Mouse (Mus musculus): ENCODE measurements at regions not wholly inside any gene's neighbourhood (a gene's known extent, or its start where the extent isn't known, plus 50 kb on each side); places are given as distances from the start of the nearest gene placed in this dataset.

DNA sequence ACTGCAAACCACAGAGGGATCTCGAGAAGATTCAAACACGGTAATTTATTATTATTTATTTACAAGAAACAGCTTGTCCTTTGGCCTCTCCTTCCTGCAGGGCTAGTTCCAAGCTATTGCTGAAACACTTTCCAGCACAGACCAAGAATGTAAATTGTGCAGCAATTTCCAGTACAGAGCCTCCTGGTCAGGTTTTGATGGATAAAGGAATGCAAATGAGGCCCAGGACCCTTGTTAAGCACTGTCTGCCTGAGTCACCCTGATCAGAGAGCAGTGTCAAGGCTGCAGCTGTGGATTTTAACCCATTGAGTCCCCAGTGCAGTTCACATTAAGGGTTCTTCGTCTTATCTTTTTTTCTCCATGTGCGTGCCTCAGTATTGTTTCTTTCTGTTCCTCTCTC, 142.3 kb upstream of the Zkscan2 start:
- Histone ChIP-seq H3K4me1 (ENCODE audit: control insufficient read depth, insufficient read depth, low read length) (no peaks in the 10 kb centered on the region), H3K4me3 (ENCODE audit: low read depth, low read length) (no peak overlapping the region), H3K9ac (ENCODE audit: low read length) (no peak overlapping the region), H3K36me3 (ENCODE audit: control insufficient read depth, insufficient read depth, low read length) (no peaks in the 10 kb centered on the region), H3K4me2 (ENCODE audit: low read depth, severe bottlenecking) (no peak overlapping the region), H3K27me3 (ENCODE audit: control insufficient read depth, insufficient read depth, low read length) (no peaks in the 10 kb centered on the region), H3K9me3 (ENCODE audit: control insufficient read depth, low read length) (no peaks in the 10 kb centered on the region), H3K27ac (replicated peaks; ENCODE audit: low read depth, low read length) (no peak overlapping the region)
- ATAC-seq (ENCODE audit: insufficient number of reproducible peaks, low FRiP score, low TSS enrichment, low read depth) (no peak), DNase-seq (ENCODE audit: low spot score) (no peak)
- WGBS = 43% methylated on average over 4 of the region's 4 CpGs

GRCm38 (mm10) chr7:123643426-123643825, 143.2 kb upstream of the Zkscan2 start:
- Histone ChIP-seq H3K27me3 (ENCODE audit: control insufficient read depth, insufficient read depth, low read length) (no peaks in the 10 kb centered on the region), H3K4me2 (ENCODE audit: low read depth, severe bottlenecking) (no peak overlapping the region), H3K27ac (replicated peaks; ENCODE audit: low read depth, low read length) (no peak overlapping the region), H3K9me3 (ENCODE audit: control insufficient read depth, low read length) (no peaks in the 10 kb centered on the region), H3K9ac (ENCODE audit: low read length) (no peak overlapping the region), H3K36me3 (ENCODE audit: control insufficient read depth, insufficient read depth, low read length) (no peaks in the 10 kb centered on the region), H3K4me3 (ENCODE audit: low read depth, low read length) (no peak overlapping the region), H3K4me1 (ENCODE audit: control insufficient read depth, insufficient read depth, low read length) (no peaks in the 10 kb centered on the region)
- WGBS = 59% methylated on average over 2 of the region's 2 CpGs
- no peak for ATAC-seq (ENCODE audit: insufficient number of reproducible peaks, low FRiP score, low TSS enrichment, low read depth)
- no peak for DNase-seq (ENCODE audit: low spot score)

GRCm38 (mm10) chr7:123645521-123645920, 145.3 kb upstream of the Zkscan2 start:
- ATAC-seq (ENCODE audit: insufficient number of reproducible peaks, low FRiP score, low TSS enrichment, low read depth) = no peak
- Histone ChIP-seq H3K9me3 (ENCODE audit: control insufficient read depth, low read length) (no peaks in the 10 kb centered on the region), H3K4me2 (ENCODE audit: low read depth, severe bottlenecking) (no peak overlapping the region), H3K9ac (ENCODE audit: low read length) (no peak overlapping the region), H3K4me3 (ENCODE audit: low read depth, low read length) (no peak overlapping the region), H3K4me1 (ENCODE audit: control insufficient read depth, insufficient read depth, low read length) (no peaks in the 10 kb centered on the region), H3K27me3 (ENCODE audit: control insufficient read depth, insufficient read depth, low read length) (no peaks in the 10 kb centered on the region), H3K36me3 (ENCODE audit: control insufficient read depth, insufficient read depth, low read length) (no peaks in the 10 kb centered on the region), H3K27ac (replicated peaks; ENCODE audit: low read depth, low read length) (no peak overlapping the region)
- DNase-seq (ENCODE audit: low spot score) = no peak
- WGBS = 80% methylated on average over 3 of the region's 3 CpGs

GRCm38 (mm10) chr7:123665459-123665858, 165.2 kb upstream of the Zkscan2 start:
- H3K4me2 ChIP-seq (ENCODE audit: low read depth, severe bottlenecking) = no peak overlapping the region
- H3K36me3 ChIP-seq (ENCODE audit: control insufficient read depth, insufficient read depth, low read length) = no peaks in the 10 kb centered on the region
- H3K4me1 ChIP-seq (ENCODE audit: control insufficient read depth, insufficient read depth, low read length) = no peaks in the 10 kb centered on the region
- H3K9me3 ChIP-seq (ENCODE audit: control insufficient read depth, low read length) = no peaks in the 10 kb centered on the region
- no peak overlapping the region for H3K4me3 ChIP-seq (ENCODE audit: low read depth, low read length)
- no peak for DNase-seq (ENCODE audit: low spot score)
- H3K27me3 ChIP-seq (ENCODE audit: control insufficient read depth, insufficient read depth, low read length) = no peaks in the 10 kb centered on the region
- H3K9ac ChIP-seq (ENCODE audit: low read length) = no peak overlapping the region
- no peak overlapping the region for H3K27ac ChIP-seq (replicated peaks; ENCODE audit: low read depth, low read length)
- ATAC-seq (ENCODE audit: insufficient number of reproducible peaks, low FRiP score, low TSS enrichment, low read depth) = no peak
- WGBS = 47% methylated on average over 5 of the region's 5 CpGs

DNA sequence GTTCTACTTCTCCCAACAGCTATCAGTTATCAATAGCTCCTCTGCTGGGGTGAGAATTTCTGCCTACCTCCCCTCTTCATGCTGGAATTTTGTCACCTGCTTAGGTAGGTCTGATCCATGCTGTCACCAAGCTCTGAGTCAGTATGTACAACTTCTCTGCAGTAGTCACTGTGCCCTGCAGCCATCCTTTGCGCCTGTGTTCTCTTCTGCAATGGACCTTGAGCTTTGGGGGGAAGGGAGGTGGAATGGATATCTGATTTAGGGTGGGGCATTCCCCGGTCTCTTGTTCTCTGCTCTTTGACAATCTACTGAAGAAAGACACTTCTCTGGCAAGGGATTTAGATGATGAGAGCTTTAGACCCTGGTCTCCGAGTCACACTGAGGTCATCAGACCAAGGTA, 184.5 kb upstream of the Zkscan2 start:
- ATAC-seq (ENCODE audit: insufficient number of reproducible peaks, low FRiP score, low TSS enrichment, low read depth) (no peak), DNase-seq (ENCODE audit: low spot score) (no peak)
- H3K36me3 ChIP-seq (ENCODE audit: control insufficient read depth, insufficient read depth, low read length) = no peaks in the 10 kb centered on the region
- no peak overlapping the region for H3K9ac ChIP-seq (ENCODE audit: low read length)
- no peaks in the 10 kb centered on the region for H3K27me3 ChIP-seq (ENCODE audit: control insufficient read depth, insufficient read depth, low read length)
- no peaks in the 10 kb centered on the region for H3K9me3 ChIP-seq (ENCODE audit: control insufficient read depth, low read length)
- H3K4me1 ChIP-seq (ENCODE audit: control insufficient read depth, insufficient read depth, low read length) = no peaks in the 10 kb centered on the region
- no peak overlapping the region for H3K27ac ChIP-seq (replicated peaks; ENCODE audit: low read depth, low read length)
- no peak overlapping the region for H3K4me3 ChIP-seq (ENCODE audit: low read depth, low read length)
- WGBS = 92% methylated on average over 3 of the region's 3 CpGs
- H3K4me2 ChIP-seq (ENCODE audit: low read depth, severe bottlenecking) = no peak overlapping the region

DNA sequence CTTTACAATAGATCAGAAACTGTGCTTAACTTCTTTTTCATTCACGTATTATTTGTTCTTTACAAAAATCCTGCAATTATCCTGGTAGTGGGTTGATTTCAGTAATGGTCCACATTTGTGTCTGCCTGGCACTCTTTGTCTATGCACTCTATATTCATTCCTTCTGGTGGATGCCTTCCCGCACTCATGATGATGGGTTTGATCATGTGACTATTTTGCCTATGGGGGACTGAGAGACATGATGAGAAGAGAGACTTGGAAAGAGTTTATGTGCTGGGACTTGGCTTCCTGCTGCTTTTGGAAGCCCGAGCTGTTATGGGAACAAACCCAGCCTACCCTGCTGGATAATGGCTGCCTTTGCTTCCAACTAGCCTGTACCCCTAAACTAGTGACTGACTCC, 186.3 kb upstream of the Zkscan2 start:
- no peak overlapping the region for H3K9ac ChIP-seq (ENCODE audit: low read length)
- no peaks in the 10 kb centered on the region for H3K4me1 ChIP-seq (ENCODE audit: control insufficient read depth, insufficient read depth, low read length)
- no peaks in the 10 kb centered on the region for H3K9me3 ChIP-seq (ENCODE audit: control insufficient read depth, low read length)
- H3K27me3 ChIP-seq (ENCODE audit: control insufficient read depth, insufficient read depth, low read length) = no peaks in the 10 kb centered on the region
- WGBS = 77% methylated on average over 3 of the region's 3 CpGs
- no peak overlapping the region for H3K27ac ChIP-seq (replicated peaks; ENCODE audit: low read depth, low read length)
- H3K36me3 ChIP-seq (ENCODE audit: control insufficient read depth, insufficient read depth, low read length) = no peaks in the 10 kb centered on the region
- ATAC-seq (ENCODE audit: insufficient number of reproducible peaks, low FRiP score, low TSS enrichment, low read depth) = no peak
- DNase-seq (ENCODE audit: low spot score) = no peak
- no peak overlapping the region for H3K4me3 ChIP-seq (ENCODE audit: low read depth, low read length)
- no peak overlapping the region for H3K4me2 ChIP-seq (ENCODE audit: low read depth, severe bottlenecking)

DNA sequence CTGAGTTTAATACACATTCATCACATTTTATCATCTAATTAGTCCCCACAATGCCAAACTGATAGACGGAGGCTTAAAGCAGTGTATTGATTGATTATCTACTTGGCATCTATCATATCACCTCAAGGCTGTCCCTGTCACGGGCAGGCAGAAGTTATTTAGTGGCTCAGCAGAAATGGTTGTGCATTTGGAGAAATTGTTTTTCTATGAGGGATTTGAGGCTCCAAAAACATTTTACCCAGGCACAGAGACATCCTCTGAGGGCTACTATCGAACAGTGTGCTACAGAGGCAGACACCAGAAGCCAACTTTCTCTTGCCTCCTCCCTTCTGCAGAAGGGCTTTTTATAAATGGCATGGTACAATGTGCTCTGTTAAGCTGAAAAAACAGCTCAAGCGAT, 230.8 kb upstream of the Zkscan2 start:
- DNase-seq (ENCODE audit: low spot score) = no peak

GRCm38 (mm10) chr7:123733061-123733460, 232.8 kb upstream of the Zkscan2 start:
- Histone ChIP-seq H3K9ac (ENCODE audit: low read length) (no peak overlapping the region), H3K4me3 (ENCODE audit: low read depth, low read length) (no peak overlapping the region), H3K36me3 (ENCODE audit: control insufficient read depth, insufficient read depth, low read length) (no peaks in the 10 kb centered on the region), H3K27ac (replicated peaks; ENCODE audit: low read depth, low read length) (no peak overlapping the region), H3K9me3 (ENCODE audit: control insufficient read depth, low read length) (no peaks in the 10 kb centered on the region), H3K27me3 (ENCODE audit: control insufficient read depth, insufficient read depth, low read length) (no peaks in the 10 kb centered on the region), H3K4me1 (ENCODE audit: control insufficient read depth, insufficient read depth, low read length) (no peaks in the 10 kb centered on the region), H3K4me2 (ENCODE audit: low read depth, severe bottlenecking) (no peak overlapping the region)
- no peak for DNase-seq (ENCODE audit: low spot score)
- WGBS = 87% methylated on average over 3 of the region's 3 CpGs
- ATAC-seq (ENCODE audit: insufficient number of reproducible peaks, low FRiP score, low TSS enrichment, low read depth) = no peak

More for the DNA sequence above, 230.8 kb upstream of the Zkscan2 start:
- Histone ChIP-seq H3K27ac (replicated peaks; ENCODE audit: low read depth, low read length) (no peak overlapping the region), H3K36me3 (ENCODE audit: control insufficient read depth, insufficient read depth, low read length) (no peaks in the 10 kb centered on the region), H3K9ac (ENCODE audit: low read length) (no peak overlapping the region), H3K4me3 (ENCODE audit: low read depth, low read length) (no peak overlapping the region), H3K4me1 (ENCODE audit: control insufficient read depth, insufficient read depth, low read length) (no peaks in the 10 kb centered on the region), H3K9me3 (ENCODE audit: control insufficient read depth, low read length) (no peaks in the 10 kb centered on the region), H3K4me2 (ENCODE audit: low read depth, severe bottlenecking) (no peak overlapping the region), H3K27me3 (ENCODE audit: control insufficient read depth, insufficient read depth, low read length) (no peaks in the 10 kb centered on the region)
- 75% methylated on average over 4 of the region's 4 CpGs for WGBS
- no peak for ATAC-seq (ENCODE audit: insufficient number of reproducible peaks, low FRiP score, low TSS enrichment, low read depth)

GRCm38 (mm10) chr7:123747986-123748385, 234.7 kb upstream of the Hs3st4 start:
- Histone ChIP-seq H3K4me3 (ENCODE audit: low read depth, low read length) (no peak overlapping the region), H3K36me3 (ENCODE audit: control insufficient read depth, insufficient read depth, low read length) (no peaks in the 10 kb centered on the region), H3K4me2 (ENCODE audit: low read depth, severe bottlenecking) (no peak overlapping the region), H3K9ac (ENCODE audit: low read length) (no peak overlapping the region), H3K4me1 (ENCODE audit: control insufficient read depth, insufficient read depth, low read length) (no peaks in the 10 kb centered on the region), H3K27ac (replicated peaks; ENCODE audit: low read depth, low read length) (no peak overlapping the region), H3K27me3 (ENCODE audit: control insufficient read depth, insufficient read depth, low read length) (no peaks in the 10 kb centered on the region), H3K9me3 (ENCODE audit: control insufficient read depth, low read length) (no peaks in the 10 kb centered on the region)
- no peak for ATAC-seq (ENCODE audit: insufficient number of reproducible peaks, low FRiP score, low TSS enrichment, low read depth)
- 81% methylated on average over 4 of the region's 4 CpGs for WGBS
- no peak for DNase-seq (ENCODE audit: low spot score)

Measured in limb, embryonic 11.5 days (tissue).